Mouse (Mus musculus) lung, embryonic 16.5 days (tissue): ENCODE data around the gene Diras2. TPM values are rescaled to one million over a fixed set of nuclear protein-coding genes. Genes with fewer than 3 reads are reported as not detected.
A peak's percentile ranks its signal among the peaks of the same experiment; 100 is the strongest.
"Not testable (repeated sequence)": the region's sequence is repeated elsewhere in the genome, so short reads cannot be mapped to it uniquely, and the experiment has no call there.

ENCODE experiments used
- ATAC-seq: fragments of 200-750 bp; cut with Nextera tagmentation; 2 replicates; pipeline ENCODE4 v1.8.0; 2017; ENCODE audit warnings: low read depth, mild to moderate bottlenecking, moderate library complexity
- H3K27ac ChIP-seq: fragments of 300-500 bp; sonication (generic); 2 replicates; pipeline ENCODE4 v1.5.1; 2014; ENCODE audit warnings: mild to moderate bottlenecking, control low read depth, low read length
- H3K27me3 ChIP-seq: fragments of 300-500 bp; sonication (generic); 2 replicates; pipeline ENCODE4 v1.6.1; 2014; ENCODE audit warnings: low read depth, low read length, mixed read lengths; ENCODE audit not compliant: control insufficient read depth, insufficient read depth
- H3K36me3 ChIP-seq: fragments of 300-500 bp; sonication (generic); 2 replicates; pipeline ENCODE4 v1.6.1; 2014; ENCODE audit warnings: low read length; ENCODE audit not compliant: control insufficient read depth, insufficient read depth
- H3K4me1 ChIP-seq: fragments of 300-500 bp; sonication (generic); replicated peaks from 2 replicates; pipeline ENCODE4 v1.6.1; 2014; ENCODE audit warnings: low read length, mixed read lengths; ENCODE audit not compliant: control insufficient read depth, insufficient read depth
- H3K4me2 ChIP-seq: fragments of 300-500 bp; sonication (generic); 2 replicates; pipeline ENCODE4 v1.6.1; 2014; ENCODE audit warnings: low read depth, low read length, control low read depth
- H3K4me3 ChIP-seq: fragments of 300-500 bp; sonication (generic); 2 replicates; pipeline ENCODE4 v1.5.1; 2014; ENCODE audit warnings: mild to moderate bottlenecking, low read length, control low read depth
- H3K9ac ChIP-seq: fragments of 300-500 bp; sonication (generic); 2 replicates; pipeline ENCODE4 v1.6.1; 2014; ENCODE audit warnings: low read length, control low read depth
- H3K9me3 ChIP-seq: fragments of 300-500 bp; sonication (generic); 2 replicates; pipeline ENCODE4 v1.6.1; 2016; ENCODE audit warnings: low read length; ENCODE audit not compliant: control insufficient read depth
- WGBS: fragments of 180-500 bp; shearing (Covaris S2); extraction: QIAGEN DNeasy Blood & Tissue Kit; methylation state at CpG from one replicate; pipeline ENCODE4 v1.1.7; 2014; 5-methylcytosine and 5-hydroxymethylcytosine counted together
- polyA plus RNA-seq: library from polyadenylated mRNA; unstranded; fragments of >200 nt; fragmentation: Nextera tagmentation; extraction: Ambion mirVana; gene quantifications from 2 replicates; pipeline ENCODE4 v1.2.1, GENCODE M21; 2015

Diras2 gene
- polyA plus RNA-seq, 1 experiment from 2014 or later, result 0.20 TPM

GRCm38 (mm10) chr13:52512356-52512755 lies 18.7 kb downstream of the Diras2 start:
- ATAC-seq, result no peak
- H3K4me1 ChIP-seq, result 0 out of 2 replicates have a peak, but pooled peaks cover 2% of the 10 kb centered on the region
- no peaks in the 10 kb centered on the region for H3K27me3 ChIP-seq
- no peak overlapping the region for H3K27ac ChIP-seq
- no peak overlapping the region for H3K4me3 ChIP-seq
- no peak overlapping the region for H3K4me2 ChIP-seq
- no peaks in the 10 kb centered on the region for H3K36me3 ChIP-seq
- no peaks in the 10 kb centered on the region for H3K9me3 ChIP-seq
- no peak overlapping the region for H3K9ac ChIP-seq
- WGBS, result 65% methylated on average over 5 of the region's 5 CpGs

- Histone ChIP-seq H3K9me3 (no peaks in the 10 kb centered on the region), H3K27me3 (no peaks in the 10 kb centered on the region), H3K4me1 (0 out of 2 replicates have a peak, but pooled peaks cover 2% of the 10 kb centered on the region), H3K4me2 (no peak overlapping the region), H3K4me3 (no peak overlapping the region), H3K9ac (no peak overlapping the region), H3K36me3 (no peaks in the 10 kb centered on the region), H3K27ac (no peak overlapping the region)
- ATAC-seq, result no peak
- WGBS, result 50% methylated on average over 4 of the region's 4 CpGs
Measured at GRCm38 (mm10) chr13:52510172-52510880, 20.8 kb downstream of the Diras2 start.

- no peak overlapping the region for H3K4me3 ChIP-seq
- H3K27ac ChIP-seq, result no peak overlapping the region
- WGBS, result 86% methylated on average over 35 of the region's 35 CpGs
- H3K9ac ChIP-seq, result no peak overlapping the region
- no peak for ATAC-seq
- no peak overlapping the region for H3K4me2 ChIP-seq
- H3K4me1 ChIP-seq, result 0 out of 2 replicates have a peak, but pooled peaks cover 2% of the 10 kb centered on the region
- no peaks in the 10 kb centered on the region for H3K27me3 ChIP-seq
- no peaks in the 10 kb centered on the region for H3K36me3 ChIP-seq
- no peaks in the 10 kb centered on the region for H3K9me3 ChIP-seq
Measured at GRCm38 (mm10) chr13:52507460-52508293, 23.4 kb downstream of the Diras2 start.

GRCm38 (mm10) chr13:52506822-52507221 lies 24.3 kb downstream of the Diras2 start:
- ATAC-seq, H3K9ac ChIP-seq, H3K4me3 ChIP-seq, H3K27me3 ChIP-seq, H3K27ac ChIP-seq, H3K4me2 ChIP-seq, H3K4me1 ChIP-seq, H3K9me3 ChIP-seq, H3K36me3 ChIP-seq: not testable (repeated sequence)
- WGBS, result 76% methylated on average over 3 of the region's 3 CpGs

- not testable (repeated sequence) for ATAC-seq
- WGBS, result 77% methylated on average over 5 of the region's 5 CpGs
Measured at GRCm38 (mm10) chr13:52505683-52506285, 25.3 kb downstream of the Diras2 start.

GRCm38 (mm10) chr13:52501686-52502085 lies 29.4 kb downstream of the Diras2 start:
- H3K27me3 ChIP-seq, result no peaks in the 10 kb centered on the region
- H3K9ac ChIP-seq, result no peak overlapping the region
- no peak overlapping the region for H3K4me3 ChIP-seq
- ATAC-seq, result peak; percentile 38; the same call in 1 of the 2 replicates
- no peak overlapping the region for H3K27ac ChIP-seq
- no peaks in the 10 kb centered on the region for H3K36me3 ChIP-seq
- WGBS, result 51% methylated on average over 8 of the region's 8 CpGs
- H3K9me3 ChIP-seq, result no peaks in the 10 kb centered on the region
- H3K4me2 ChIP-seq, result no peak overlapping the region
- H3K4me1 ChIP-seq, result no peaks in the 10 kb centered on the region; the same call in 1 of the 2 replicates

More at GRCm38 (mm10) chr13:52505683-52506285, 25.3 kb downstream of the Diras2 start:
- not testable (repeated sequence) for H3K36me3 ChIP-seq, H3K4me3 ChIP-seq, H3K27me3 ChIP-seq, H3K4me2 ChIP-seq, H3K9me3 ChIP-seq, H3K4me1 ChIP-seq, H3K9ac ChIP-seq, H3K27ac ChIP-seq

GRCm38 (mm10) chr13:52497029-52497550 lies 34.0 kb downstream of the Diras2 start:
- no peak overlapping the region for H3K4me2 ChIP-seq
- WGBS, result 45% methylated on average over 4 of the region's 4 CpGs
- no peaks in the 10 kb centered on the region for H3K27me3 ChIP-seq
- no peaks in the 10 kb centered on the region; the same call in 1 of the 2 replicates for H3K4me1 ChIP-seq
- no peak overlapping the region for H3K27ac ChIP-seq
- H3K36me3 ChIP-seq, result no peaks in the 10 kb centered on the region
- no peak for ATAC-seq
- H3K4me3 ChIP-seq, result no peak overlapping the region
- no peak overlapping the region for H3K9ac ChIP-seq
- no peaks in the 10 kb centered on the region for H3K9me3 ChIP-seq

GRCm38 (mm10) chr13:52488821-52489220 lies 42.3 kb downstream of the Diras2 start:
- no peaks in the 10 kb centered on the region for H3K36me3 ChIP-seq
- no peaks in the 10 kb centered on the region for H3K4me1 ChIP-seq
- no peak overlapping the region for H3K4me3 ChIP-seq
- no peak overlapping the region for H3K27ac ChIP-seq
- WGBS, result 94% methylated on average over 7 of the region's 7 CpGs
- H3K27me3 ChIP-seq, result no peaks in the 10 kb centered on the region
- H3K9me3 ChIP-seq, result 0 out of 2 replicates have a peak, but pooled peaks cover 4% of the 10 kb centered on the region
- no peak overlapping the region for H3K9ac ChIP-seq
- ATAC-seq, result no peak
- H3K4me2 ChIP-seq, result no peak overlapping the region

- Histone ChIP-seq H3K27me3 (no peaks in the 10 kb centered on the region), H3K36me3 (no peaks in the 10 kb centered on the region), H3K9me3 (no peaks in the 10 kb centered on the region), H3K4me2 (no peak overlapping the region), H3K27ac (no peak overlapping the region), H3K4me3 (no peak overlapping the region), H3K4me1 (no peaks in the 10 kb centered on the region), H3K9ac (no peak overlapping the region)
- WGBS, result 46% methylated on average over 4 of the region's 4 CpGs
- no peak for ATAC-seq
Measured at GRCm38 (mm10) chr13:52484064-52484463, 47.0 kb downstream of the Diras2 start.
